Mouse (Mus musculus) heart, embryonic 16.5 days (tissue): Measurements from ENCODE around the gene Cxcl3. TPM values are rescaled to one million over a fixed set of nuclear protein-coding genes. Genes with fewer than 3 reads are reported as not detected.

Experiments
- ATAC-seq: fragments of 200-750 bp; cut with Nextera tagmentation; replicated peaks from 2 replicates; pipeline ENCODE4 v1.8.0; 2017; ENCODE audit warnings: moderate number of reproducible peaks; ENCODE audit not compliant: insufficient read depth, low FRiP score; ENCODE audit errors: extremely low read depth
- H3K27ac ChIP-seq: fragments of 300-500 bp; sonication (generic); 2 replicates; pipeline ENCODE4 v1.5.1; 2014; ENCODE audit warnings: mild to moderate bottlenecking, low read length, control low read depth, moderate library complexity
- H3K27me3 ChIP-seq: fragments of 300-500 bp; sonication (generic); 2 replicates; pipeline ENCODE4 v1.6.1; 2014; ENCODE audit warnings: low read length, mixed read lengths; ENCODE audit not compliant: control insufficient read depth, insufficient read depth
- H3K36me3 ChIP-seq: fragments of 300-500 bp; sonication (generic); 2 replicates; pipeline ENCODE4 v1.6.1; 2014; ENCODE audit not compliant: control insufficient read depth, insufficient read depth
- H3K4me1 ChIP-seq: fragments of 300-500 bp; sonication (generic); 2 replicates; pipeline ENCODE4 v1.6.1; 2014; ENCODE audit warnings: low read length, mixed read lengths; ENCODE audit not compliant: control insufficient read depth, insufficient read depth
- H3K4me2 ChIP-seq: fragments of 300-500 bp; sonication (generic); 2 replicates; pipeline ENCODE4 v1.6.1; 2014; ENCODE audit warnings: low read depth, mild to moderate bottlenecking, control low read depth, low read length
- H3K4me3 ChIP-seq: fragments of 300-500 bp; sonication (generic); 2 replicates; pipeline ENCODE4 v1.5.1; 2014; ENCODE audit warnings: mild to moderate bottlenecking, control low read depth, low read length
- H3K9ac ChIP-seq: fragments of 300-500 bp; sonication (generic); 2 replicates; pipeline ENCODE4 v1.6.1; 2014; ENCODE audit warnings: low read length, control low read depth
- H3K9me3 ChIP-seq: fragments of 300-500 bp; sonication (generic); replicated peaks from 2 replicates; pipeline ENCODE4 v1.6.1; 2016; ENCODE audit warnings: low read length; ENCODE audit not compliant: control insufficient read depth
- WGBS: fragments of 180-500 bp; shearing (Covaris S2); extraction: QIAGEN DNeasy Blood & Tissue Kit; methylation state at CpG from one replicate; pipeline ENCODE4 v1.1.7; 2014; 5-methylcytosine and 5-hydroxymethylcytosine counted together
- polyA plus RNA-seq: library from polyadenylated mRNA; unstranded; fragments of >200 nt; fragmentation: Nextera tagmentation; extraction: Ambion mirVana; gene quantifications from 2 replicates; pipeline ENCODE4 v1.2.1, GENCODE M21; 2015

The Cxcl3 gene
- polyA plus RNA-seq, 1 experiment from 2014 or later: 0.24 TPM

DNA sequence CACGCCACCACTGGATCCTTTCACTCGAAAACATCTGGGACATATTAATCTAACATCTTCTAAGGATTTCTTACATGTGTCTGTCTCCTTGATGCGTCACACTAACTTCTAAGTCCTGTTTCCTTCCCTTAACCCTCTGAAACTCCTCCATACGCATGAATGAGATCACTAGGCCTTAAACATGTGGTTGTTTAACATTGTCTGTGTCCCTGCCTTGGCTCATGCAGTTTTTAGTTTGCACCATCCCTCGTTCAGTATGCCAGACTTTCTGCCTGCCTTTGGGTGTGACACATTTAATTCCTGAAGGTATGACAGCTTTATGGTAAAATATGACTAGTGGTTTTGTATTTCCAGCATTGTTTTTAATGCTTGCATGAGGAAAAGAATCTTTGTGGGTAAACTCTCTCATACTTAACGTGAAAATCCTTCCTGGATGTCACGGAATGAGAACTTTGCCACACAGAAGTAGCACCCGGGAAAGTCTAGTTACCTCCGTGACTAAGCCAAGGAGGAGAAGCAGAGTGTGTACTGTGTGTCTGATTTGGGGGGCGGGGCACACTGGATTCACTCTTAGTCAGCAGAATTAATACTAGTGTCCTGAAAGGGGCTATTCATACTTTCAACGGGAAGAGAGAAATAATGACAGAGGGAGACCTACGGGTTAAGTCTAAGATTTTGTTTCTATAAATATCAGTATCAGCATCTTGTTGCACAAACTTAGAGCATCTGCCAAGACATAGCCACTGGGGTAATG lies 21.8 kb upstream of the Cxcl3 start:
- no peak overlapping the region for H3K4me3 ChIP-seq
- no peak overlapping the region for H3K4me2 ChIP-seq
- 71% methylated on average over 12 of the region's 12 CpGs for WGBS
- peaks cover under 1% of the 10 kb centered on the region; the same call in 1 of the 2 replicates for H3K4me1 ChIP-seq
- ATAC-seq: no peak
- H3K36me3 ChIP-seq: no peaks in the 10 kb centered on the region
- H3K27ac ChIP-seq: no peak overlapping the region
- H3K9me3 ChIP-seq: no peaks in the 10 kb centered on the region
- H3K9ac ChIP-seq: no peak overlapping the region
- H3K27me3 ChIP-seq: peaks cover 4% of the 10 kb centered on the region

DNA sequence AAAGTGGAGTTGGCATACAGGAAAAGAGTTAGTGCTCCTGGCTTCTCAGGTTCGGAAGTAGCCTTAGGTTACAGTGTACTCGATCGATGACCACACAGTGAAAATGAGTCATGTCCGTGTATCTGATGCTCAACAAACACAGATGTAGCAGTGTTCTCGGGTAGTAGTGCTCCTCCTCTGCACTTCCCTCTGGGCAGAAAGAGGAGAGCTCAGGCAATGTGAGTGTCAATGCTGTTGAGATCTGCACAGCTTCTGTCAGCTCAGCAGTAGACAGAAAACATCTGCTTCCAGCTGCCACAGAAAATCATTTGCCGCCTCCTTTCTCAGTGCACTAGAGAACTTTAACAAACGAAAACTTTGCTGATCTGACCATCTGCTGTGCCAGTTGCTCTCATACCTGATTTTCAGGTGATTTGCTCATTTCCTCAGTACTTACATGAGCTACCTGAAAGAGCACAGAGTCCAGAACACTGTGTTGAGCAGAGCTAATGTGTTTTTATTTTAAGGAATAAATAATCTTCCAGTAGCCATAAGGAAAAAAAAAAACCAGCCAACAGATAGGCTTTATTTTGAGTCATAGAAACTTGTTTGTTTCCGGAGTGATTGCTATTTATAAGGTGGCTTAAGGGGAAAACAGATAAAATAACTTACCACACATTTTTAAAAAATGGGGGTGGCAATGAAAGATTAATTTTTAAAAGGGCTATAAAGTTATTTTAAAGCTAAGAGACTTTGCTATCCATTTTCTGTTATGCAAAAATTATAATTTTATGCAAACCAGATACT lies 19.9 kb upstream of the Cxcl3 start:
- H3K4me2 ChIP-seq: no peak overlapping the region
- no peak overlapping the region for H3K27ac ChIP-seq
- H3K9ac ChIP-seq: no peak overlapping the region
- WGBS: 49% methylated on average over 8 of the region's 8 CpGs
- H3K9me3 ChIP-seq: no peaks in the 10 kb centered on the region
- H3K4me1 ChIP-seq: no peaks in the 10 kb centered on the region
- H3K36me3 ChIP-seq: no peaks in the 10 kb centered on the region
- H3K4me3 ChIP-seq: no peak overlapping the region
- no peak for ATAC-seq
- H3K27me3 ChIP-seq: no peaks in the 10 kb centered on the region

DNA sequence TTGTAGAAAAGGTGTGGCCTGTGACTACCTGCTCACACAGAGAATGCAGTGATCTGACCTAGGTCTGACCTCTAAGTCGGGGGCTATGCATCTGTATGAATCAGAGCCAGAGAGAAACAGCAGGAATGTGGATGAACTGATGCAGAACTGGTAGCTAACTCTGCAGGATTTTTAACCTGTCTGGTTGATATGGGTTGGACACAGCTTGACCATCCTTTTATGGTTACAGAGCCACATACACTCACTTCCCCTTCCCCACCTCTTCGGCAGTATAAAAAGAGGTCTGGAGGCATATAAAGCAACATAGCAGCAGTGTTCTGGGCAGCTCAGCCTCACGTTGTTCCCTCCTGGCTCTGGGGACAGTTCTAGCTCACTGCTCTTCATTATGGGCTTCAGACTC lies 17.7 kb upstream of the Cxcl3 start, which contains the start of gene Ppbp:
Gene Ppbp (plus strand): TSS at position 301 of the 400 bp plus-strand sequence.
- Histone ChIP-seq H3K4me1 (0 out of 2 replicates have a peak, but pooled peaks cover 2% of the 10 kb centered on the region), H3K36me3 (no peaks in the 10 kb centered on the region), H3K27ac (no peak within 1 kb of the TSS), H3K9ac (no peak within 1 kb of the TSS), H3K27me3 (no peaks in the 10 kb centered on the region), H3K4me3 (no peak within 1 kb of the TSS), H3K4me2 (no peak within 1 kb of the TSS), H3K9me3 (no peaks in the 10 kb centered on the region)
- WGBS: 59% methylated on average over 3 of the region's 3 CpGs
- no peak for ATAC-seq

DNA sequence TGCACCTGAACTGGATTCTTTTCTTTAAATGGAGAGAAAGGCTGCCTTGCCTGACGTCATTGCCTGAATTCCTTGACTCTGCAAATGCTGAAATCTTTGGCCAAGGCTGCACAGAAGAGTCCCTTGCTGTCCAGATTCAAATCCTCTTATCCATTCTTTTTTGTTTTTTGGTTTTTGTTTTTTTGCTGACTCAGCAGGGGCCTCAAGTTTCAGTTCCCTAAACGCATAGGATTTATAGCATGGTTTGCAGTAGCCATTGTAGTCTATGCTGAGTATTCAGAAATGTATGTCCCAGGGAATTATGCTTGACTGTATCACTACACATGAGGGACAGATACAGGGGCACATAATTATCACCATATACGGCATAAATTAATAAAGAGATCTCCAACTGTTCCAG lies 14.5 kb upstream of the Cxcl3 start:
- no peak overlapping the region for H3K4me3 ChIP-seq
- no peaks in the 10 kb centered on the region for H3K9me3 ChIP-seq
- 0 out of 2 replicates have a peak, but pooled peaks cover 2% of the 10 kb centered on the region for H3K4me1 ChIP-seq
- 65% methylated on average over 3 of the region's 3 CpGs for WGBS
- no peak for ATAC-seq
- H3K27me3 ChIP-seq: no peaks in the 10 kb centered on the region
- H3K9ac ChIP-seq: no peak overlapping the region
- no peak overlapping the region for H3K27ac ChIP-seq
- no peak overlapping the region for H3K4me2 ChIP-seq
- H3K36me3 ChIP-seq: no peaks in the 10 kb centered on the region

DNA sequence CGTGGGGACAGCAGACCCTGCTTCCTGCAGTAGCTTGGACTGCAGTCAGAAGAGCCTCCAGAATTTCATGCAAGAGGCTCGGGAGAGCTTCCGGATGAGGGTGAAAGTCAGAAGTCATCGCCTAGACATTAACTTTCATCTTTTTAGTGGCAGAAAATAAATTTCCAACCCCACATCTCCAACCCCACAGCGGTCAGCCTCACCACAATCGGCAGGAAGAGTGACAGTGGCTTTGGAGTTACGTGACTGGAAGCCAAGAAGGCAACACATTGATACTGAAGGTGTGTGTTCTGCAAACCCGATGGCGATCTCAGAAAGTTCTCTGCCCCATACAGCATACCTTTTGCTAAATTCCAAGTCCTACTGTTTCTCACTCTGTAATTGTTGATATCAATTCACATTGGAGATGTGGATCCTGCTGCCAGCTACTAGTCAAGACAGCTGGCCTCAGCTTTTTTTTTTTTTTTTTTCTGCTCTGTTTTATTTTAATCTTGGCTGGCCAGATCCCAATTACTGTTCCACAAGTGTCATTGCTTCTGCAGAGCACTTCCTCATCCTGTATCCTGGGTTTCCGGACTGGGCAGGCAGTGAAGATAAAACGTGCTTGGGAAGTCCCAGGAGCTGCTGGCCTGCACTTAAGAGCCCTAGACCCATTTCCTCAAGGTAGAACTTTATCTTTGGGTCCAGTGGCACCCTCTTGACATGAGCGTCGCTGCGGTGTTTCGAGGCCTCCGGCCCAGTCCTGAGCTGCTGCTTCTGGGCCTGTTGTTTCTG lies 13.8 kb upstream of the Cxcl3 start, which contains the start of gene Pf4:
Gene Pf4 (plus strand): TSS at position 556 of the 774 bp plus-strand sequence.
- ATAC-seq: peak; percentile 52
- Histone ChIP-seq H3K4me3 (no peak within 1 kb of the TSS), H3K36me3 (no peaks in the 10 kb centered on the region), H3K9me3 (no peaks in the 10 kb centered on the region), H3K27me3 (no peaks in the 10 kb centered on the region), H3K9ac (no peak within 1 kb of the TSS), H3K4me1 (0 out of 2 replicates have a peak, but pooled peaks cover 2% of the 10 kb centered on the region), H3K4me2 (peak within 1 kb of the TSS; percentile 33), H3K27ac (peak within 1 kb of the TSS; percentile 43; the same call in 1 of the 2 replicates)
- WGBS: 47% methylated on average over 16 of the region's 16 CpGs

DNA sequence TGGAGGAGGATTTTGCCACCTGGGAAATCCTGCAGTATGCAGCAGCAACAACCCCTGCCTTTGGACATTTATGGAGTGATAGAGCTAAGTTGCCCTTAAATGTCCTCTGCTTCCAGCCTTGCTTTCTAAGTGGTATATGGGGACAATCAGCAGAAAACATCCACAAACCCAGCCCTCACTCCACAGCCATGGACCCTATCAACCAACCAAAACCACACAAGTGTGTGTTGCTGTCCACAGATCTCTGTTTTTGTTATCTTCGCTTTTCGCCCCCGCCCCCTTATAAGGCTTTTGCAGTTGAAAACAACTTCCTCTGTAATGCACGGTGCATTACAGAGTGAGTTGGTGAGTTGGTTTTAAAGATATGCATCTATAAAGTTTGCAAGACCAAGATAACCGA lies 10.3 kb upstream of the Cxcl3 start:
- Histone ChIP-seq H3K4me2 (no peak overlapping the region), H3K27ac (no peak overlapping the region), H3K36me3 (no peaks in the 10 kb centered on the region), H3K9me3 (no peaks in the 10 kb centered on the region), H3K4me1 (0 out of 2 replicates have a peak, but pooled peaks cover 2% of the 10 kb centered on the region), H3K27me3 (no peaks in the 10 kb centered on the region), H3K9ac (no peak overlapping the region), H3K4me3 (no peak overlapping the region)
- WGBS: 65% methylated on average over 5 of the region's 5 CpGs
- ATAC-seq: no peak

DNA sequence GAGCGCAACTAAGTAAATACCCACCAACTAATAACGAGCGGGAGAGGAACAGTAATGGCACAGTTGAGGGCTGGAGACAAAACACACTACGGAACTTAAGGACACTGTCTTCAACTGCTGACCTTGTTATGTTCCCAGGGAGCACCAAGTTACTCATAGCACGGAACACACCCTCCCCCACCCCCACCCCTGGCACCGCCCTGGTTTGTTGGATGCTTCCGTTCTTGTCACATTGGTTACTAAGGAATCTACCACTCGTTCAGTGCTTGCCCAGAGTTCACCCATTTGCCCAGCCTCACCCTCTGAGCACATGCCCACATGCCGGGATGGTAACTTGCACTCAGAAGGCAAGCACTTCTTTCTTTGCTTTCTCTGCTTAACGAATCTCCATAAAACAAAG lies 8.3 kb upstream of the Cxcl3 start:
- H3K27ac ChIP-seq: no peak overlapping the region

DNA sequence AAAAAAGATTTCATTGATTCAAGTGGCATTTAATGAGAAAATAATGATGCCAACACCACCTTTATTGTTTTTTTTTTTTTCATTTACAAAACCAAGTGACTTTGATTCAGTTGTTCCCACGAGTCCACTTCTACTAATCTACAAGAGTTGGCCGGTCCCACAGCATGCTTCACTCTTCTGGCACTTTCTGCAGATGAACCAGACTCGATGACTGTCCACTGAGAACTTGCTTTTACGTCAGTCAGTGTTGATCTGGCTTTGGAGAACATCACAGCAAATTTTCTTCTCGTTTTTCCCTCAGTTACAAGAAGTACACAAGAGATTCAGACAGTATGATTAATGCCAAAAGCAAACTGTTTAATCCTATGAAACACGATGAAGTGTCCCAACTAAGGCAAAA lies 7.0 kb upstream of the Cxcl3 start:
- Histone ChIP-seq H3K27me3 (no peaks in the 10 kb centered on the region), H3K4me1 (no peaks in the 10 kb centered on the region), H3K9ac (no peak overlapping the region), H3K27ac (no peak overlapping the region), H3K4me2 (no peak overlapping the region), H3K4me3 (no peak overlapping the region), H3K36me3 (no peaks in the 10 kb centered on the region), H3K9me3 (no peaks in the 10 kb centered on the region)
- ATAC-seq: no peak
- WGBS: 65% methylated on average over 6 of the region's 6 CpGs

More for the DNA sequence above, 8.3 kb upstream of the Cxcl3 start:
- H3K4me2 ChIP-seq: no peak overlapping the region
- WGBS: 79% methylated on average over 10 of the region's 10 CpGs
- no peak overlapping the region for H3K9ac ChIP-seq
- no peaks in the 10 kb centered on the region for H3K4me1 ChIP-seq
- no peaks in the 10 kb centered on the region for H3K36me3 ChIP-seq
- H3K4me3 ChIP-seq: no peak overlapping the region
- H3K27me3 ChIP-seq: no peaks in the 10 kb centered on the region
- H3K9me3 ChIP-seq: no peaks in the 10 kb centered on the region
- no peak for ATAC-seq
